Mouse (Mus musculus) cerebellum, adult (tissue): Measurements from ENCODE around the gene Lgals4.
A peak's percentile ranks its signal among the peaks of the same experiment; 100 is the strongest.

ENCODE experiments used
- ATAC-seq: cut with Nextera tagmentation; 2 replicates; pipeline ENCODE4 v1.9.2; 2017; ENCODE audit warnings: mild to moderate bottlenecking, moderate library complexity, mixed read lengths; ENCODE audit not compliant: insufficient number of reproducible peaks, low FRiP score, low TSS enrichment

Gene Lgals4

DNA sequence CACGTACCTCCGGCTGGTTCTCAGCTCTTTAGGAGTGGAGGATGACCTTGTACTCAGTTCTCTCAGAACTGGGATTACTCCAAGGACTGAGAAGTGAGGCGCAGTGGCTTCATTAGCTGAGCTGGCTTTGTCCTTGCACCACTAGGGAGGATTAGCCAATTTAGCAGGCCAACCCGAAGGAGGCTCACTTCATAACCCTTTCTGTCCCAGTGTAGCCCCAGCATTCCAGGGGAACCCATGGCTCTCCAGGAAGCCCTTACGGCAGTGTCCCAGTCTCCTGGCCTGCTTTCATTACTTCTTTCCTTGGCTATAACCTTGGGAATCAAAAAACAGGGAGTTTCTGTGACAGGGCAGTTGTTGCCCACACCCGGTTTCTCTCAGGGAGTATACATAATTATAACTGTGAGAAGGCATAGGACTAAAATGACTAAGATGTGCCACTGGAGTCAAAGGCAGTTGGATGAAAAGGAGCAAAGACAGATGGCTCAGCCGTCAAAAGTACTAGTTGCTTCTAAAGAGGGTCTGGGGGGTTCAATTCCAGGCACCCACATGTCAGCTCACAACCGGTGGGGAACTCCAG, 25.9 kb upstream of the Lgals4 start:
- no peak for ATAC-seq

DNA sequence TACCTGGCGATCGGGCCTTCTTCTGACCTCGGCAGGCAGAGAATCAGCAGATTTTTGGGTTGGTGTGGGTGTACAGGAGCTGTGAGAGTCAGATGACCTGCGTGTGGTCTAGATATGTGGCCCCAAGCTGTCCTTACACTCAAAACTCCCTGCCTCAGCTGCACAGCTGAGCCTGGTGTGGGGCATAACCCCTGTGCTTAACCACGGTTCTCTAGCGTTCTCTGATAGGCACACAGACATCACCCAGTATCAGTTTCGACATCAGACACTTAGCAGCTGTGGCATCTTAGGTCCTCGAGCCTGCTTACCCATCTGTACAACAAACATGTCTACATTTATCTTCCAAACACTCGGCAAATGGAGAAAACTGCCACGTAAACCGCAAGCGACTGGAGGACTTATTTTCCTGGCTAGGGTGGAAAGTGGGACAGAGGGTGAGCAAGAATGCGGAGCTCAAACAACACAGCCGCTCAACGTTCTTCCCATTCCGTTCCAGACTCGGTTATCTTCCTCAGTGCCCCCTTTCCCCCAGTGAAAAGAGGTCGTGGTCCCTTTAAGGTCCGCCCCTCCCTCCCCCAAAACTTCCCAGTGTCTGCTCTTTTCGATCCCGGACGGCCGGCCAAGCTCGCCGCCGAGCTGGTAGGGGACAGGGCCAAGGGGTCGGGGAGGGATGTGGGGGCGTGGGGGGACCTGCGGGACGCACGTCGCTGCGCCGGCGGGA, 25.3 kb upstream of the Lgals4 start, which contains the start of gene Hnrnpl:
TSS of gene Hnrnpl (plus strand) at position 321 of the 721 bp plus-strand sequence.
- no peak for ATAC-seq

DNA sequence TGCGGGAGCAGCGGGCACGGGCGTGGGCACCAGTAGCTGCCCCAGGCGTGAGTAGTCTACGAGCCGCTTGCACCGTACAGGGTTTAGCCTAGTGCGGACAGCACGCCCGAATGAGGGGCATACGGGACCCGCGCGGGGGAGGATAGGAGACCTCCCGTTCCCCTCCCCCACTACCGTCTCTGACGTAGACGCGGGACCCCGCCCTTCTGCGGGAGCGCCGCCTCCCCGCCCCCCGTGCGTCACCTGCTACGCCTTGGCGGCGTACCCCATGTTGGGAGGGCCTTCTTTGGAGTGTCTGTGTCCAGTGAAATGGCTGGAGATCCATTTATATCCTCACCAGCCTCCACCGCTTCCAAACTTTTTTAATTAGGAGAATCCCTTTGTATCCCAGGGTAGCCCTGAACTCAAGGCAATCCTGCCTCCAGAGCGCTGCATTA, 24.7 kb upstream of the Lgals4 start:
- peak; percentile 38; the same call in 1 of the 2 replicates for ATAC-seq

DNA sequence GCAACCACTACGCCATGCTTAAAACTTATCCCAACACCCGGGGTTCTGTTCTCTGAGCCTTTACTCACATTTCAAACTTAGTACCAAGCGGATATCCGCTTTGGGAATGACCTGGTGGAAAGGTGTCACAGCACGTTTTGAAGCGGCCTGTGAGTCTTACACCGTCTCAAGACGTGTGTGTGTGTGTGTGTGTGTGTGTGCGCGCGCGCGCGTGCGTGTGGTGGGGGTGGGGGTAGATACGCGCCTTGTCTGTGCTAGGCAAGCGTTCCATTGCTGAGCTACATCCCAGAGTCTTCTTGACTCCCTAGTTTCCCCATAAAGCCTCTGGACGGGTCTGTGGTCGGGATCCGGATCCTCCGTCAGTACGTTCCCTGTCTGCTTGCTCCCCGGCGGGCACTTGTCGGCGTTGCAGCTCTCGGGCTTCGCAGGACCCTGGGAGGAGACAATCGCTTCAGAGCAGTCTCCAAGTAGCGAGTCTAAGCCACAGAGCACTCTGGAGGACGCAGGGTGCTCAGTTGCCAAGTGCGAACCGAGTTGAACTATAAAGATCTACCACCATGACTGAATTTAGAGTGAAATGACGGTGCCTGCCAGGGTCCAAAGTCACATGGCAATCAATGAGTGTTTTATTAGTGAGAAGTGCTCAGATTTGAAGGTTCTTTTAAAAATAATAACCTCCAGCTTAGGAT, 24.1 kb upstream of the Lgals4 start:
- no peak for ATAC-seq

DNA sequence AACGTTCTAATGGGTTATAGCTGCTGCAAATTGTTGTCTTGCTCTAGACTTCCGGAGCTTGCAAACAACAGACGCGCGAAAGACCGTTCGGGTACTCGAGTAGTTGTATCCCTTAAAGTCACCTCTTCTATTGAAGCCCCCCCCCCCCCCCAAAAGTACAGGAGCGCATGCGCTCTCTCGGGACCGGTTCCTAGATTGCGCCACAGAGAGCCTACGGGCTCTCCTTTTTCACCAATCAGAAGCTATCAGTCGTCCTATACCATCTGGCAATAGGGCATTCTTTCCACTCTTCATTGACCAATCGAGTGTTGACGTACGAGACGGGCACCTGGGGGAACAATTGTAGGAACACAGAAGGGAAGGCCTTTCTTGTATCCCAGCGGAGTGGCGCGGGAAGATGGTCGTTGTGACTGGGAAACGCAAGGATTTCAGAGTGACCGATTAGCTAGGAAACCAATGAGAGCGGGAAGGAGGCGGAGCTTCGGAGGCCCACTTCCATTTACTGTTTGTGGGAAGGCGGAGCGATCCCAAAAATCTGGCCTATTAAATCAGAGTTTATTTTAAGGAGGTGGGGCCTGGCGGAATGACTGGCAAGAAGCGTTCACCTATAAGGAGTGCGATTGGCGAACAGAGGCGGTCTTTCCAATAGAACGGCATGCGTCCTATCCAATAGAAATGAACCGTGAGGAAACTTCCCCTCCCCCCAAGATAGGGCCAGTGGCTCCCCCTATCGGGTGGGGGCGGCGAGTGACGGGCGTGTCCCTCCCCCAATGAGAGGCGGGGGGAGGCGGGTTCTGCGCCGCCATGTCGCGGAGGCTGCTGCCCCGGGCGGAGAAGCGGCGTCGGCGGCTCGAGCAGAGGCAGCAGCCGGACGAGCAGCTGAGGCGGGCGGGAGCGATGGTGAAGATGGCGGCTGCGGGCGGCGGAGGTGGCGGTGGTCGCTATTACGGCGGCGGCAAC, 23.3 kb upstream of the Lgals4 start:
- peak; percentile 85 for ATAC-seq

DNA sequence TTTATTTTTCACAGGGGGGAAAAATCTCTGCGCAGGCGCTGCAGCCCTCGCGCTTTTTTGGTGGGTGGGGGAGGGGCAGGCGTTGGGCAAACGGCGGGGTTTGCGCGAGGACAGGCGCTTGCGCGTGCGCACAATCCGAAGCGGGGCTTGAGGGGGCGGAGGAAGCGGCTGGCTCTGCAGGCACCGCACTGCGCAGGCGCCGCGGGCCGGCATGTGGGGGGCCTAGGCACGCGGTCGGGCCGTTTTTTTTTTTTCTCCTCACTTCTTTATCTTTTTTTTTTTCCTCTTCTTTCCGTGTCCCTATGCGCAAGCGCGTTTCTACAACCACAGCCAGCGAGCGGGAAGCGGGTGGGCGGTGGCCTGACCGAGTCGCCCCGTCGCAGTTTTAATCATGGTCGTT, 22.4 kb upstream of the Lgals4 start:
- no peak for ATAC-seq

DNA sequence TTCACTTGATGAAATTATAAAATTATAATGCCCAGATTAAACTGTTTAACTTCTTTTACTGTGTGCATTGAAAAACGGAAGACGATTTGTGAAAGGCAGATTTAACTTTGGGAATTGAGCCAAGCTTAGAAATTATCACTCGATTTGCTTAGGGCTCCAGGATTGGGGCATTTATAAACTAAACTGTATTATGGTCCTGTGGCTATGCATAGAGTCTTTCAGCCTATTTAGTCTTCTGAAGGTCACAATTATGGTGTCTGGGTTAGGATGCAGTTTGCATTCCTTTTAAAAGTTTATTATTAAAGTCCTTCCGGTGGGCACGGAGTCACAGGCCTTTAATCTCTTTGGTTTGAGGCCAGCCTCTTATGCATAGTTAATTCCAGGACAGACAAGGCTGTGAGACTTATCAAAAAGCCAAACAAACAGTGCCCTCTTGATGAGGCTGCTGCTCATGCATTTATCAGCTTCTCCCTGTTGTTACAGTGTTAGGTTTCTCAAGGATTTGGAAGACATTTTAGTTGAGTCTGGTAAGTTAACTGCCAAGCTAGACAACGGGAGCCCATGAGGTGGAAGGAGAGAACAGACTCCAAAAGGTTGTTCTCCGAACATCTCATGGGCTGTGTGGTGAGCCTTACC, 21.9 kb upstream of the Lgals4 start:
- ATAC-seq, result no peak

DNA sequence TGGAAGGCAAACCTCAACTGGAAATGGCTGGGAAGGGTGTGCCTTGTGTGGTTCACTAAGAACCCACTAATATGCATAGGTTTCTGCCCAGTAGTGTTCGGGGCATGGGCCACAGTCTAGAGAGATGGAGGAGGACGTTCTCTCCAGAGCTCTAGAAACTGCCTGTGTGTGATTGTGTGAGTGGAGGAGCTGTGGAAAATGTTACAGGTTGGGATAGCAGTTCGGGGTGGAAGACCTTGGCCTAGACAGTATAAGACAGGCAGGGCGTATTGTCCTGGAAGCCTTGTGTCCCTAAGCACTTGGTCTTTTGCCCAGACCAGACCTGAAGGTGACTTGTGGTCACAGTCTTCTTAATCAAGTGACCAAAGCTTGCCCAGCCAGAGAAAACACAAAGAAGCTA, 21.2 kb upstream of the Lgals4 start:
- no peak for ATAC-seq

DNA sequence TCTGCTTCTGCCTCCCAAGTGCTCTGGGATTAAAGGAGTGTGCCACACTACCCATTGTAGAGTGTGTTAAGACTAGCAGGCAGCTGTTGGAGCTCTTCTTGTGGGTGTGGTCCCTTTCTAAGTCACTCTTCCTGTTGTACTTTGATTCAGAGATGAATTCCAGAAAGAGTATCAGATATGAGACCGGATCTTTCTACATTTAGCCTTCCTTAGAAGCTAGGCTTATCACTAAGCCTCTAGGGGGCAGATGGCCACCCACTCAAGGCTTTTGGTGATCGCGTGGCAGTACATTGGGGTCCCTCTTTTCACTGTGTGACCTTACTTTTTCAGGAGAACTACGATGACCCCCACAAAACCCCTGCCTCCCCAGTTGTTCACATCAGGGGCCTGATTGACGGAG, 20.7 kb upstream of the Lgals4 start:
- no peak for ATAC-seq

DNA sequence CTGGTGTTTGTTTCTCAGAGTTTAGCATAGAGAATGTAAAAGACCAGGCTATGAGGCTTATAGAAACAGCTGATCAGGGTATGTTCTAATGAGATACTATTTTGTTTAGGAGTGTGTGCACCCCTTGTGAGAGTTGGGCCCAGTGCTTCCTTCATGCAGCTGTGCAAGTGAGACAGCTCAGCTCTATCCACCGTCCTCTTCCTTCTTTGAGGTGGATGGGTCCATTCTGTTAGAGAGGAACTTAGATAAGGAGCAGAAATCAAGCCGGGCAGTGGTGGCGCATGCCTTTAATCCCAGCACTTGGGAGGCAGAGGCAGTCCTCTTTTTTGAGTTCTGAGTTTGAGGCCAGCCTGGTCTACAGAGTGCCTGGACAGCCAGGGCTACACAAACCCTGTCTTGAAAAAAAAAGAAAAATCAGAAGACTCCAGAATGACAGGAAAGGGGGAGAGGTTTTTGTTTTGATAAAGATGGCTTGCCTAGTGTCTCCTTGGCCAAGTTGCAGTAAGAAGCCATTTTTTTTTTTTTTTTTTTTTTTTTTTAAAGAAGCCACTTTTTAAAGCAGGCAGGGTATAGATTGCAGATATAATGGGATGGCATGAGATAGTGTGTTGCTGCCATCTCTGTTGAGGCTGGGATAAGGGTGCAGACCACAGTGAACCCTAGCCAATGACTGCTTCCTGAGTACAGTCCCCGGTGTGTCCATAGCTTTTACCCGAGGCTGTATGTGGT, 19.2 kb upstream of the Lgals4 start:
- no peak for ATAC-seq

DNA sequence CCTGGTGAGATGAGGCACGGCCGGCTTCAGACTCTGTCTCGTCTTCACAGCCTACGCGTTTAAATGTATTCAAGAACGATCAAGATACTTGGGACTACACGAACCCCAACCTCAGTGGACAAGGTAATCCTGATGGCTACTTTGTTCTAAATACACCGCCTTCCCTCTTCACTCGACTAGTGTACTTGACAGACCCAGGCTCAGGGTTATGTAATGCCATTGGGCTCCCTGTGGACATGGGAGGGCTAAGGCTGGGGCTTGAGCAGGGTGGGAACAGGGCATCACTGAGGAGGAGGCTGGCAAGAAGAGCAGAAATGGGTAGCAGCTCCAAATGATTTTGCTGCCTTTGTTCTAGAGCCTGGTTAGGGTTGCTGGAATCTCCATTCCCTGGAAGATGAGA, 18.4 kb upstream of the Lgals4 start:
- no peak for ATAC-seq

DNA sequence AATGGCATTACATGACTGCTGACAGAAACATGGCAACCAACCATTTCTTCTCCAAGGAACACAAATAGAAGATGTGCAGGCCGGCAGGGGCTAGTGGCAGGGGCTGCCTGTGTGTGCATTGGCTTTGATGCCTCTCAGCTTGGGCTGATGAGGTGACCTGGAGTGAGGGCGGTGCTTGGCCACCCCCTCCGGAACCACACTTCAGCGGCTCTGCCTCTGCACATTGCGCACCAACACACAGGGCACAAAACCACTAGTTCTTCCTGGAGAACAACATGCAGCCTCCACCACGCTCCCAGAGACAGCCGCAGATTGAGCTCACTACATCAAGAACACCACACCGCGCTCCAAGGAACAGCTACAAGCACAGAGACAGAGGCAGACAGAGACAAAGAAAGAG, 17.5 kb upstream of the Lgals4 start:
- ATAC-seq, result no peak

DNA sequence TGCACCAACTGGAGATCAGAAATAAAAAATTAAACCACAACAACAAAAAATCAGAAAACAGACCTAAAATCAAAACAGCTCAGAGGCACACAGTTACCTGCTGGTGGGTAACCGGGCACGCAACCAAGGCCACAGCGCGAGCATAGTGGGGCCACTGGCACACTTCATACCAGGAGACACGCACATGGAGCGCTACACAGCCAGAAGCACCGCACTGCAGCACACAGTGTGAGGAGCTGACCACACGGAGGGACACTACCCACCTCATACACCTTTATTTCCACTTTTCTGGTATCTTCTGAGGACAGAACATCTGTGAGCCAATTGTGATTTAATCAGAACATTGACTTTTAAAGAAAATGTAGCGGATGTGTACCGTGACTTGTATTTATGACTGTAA, 16.7 kb upstream of the Lgals4 start:
- no peak for ATAC-seq

DNA sequence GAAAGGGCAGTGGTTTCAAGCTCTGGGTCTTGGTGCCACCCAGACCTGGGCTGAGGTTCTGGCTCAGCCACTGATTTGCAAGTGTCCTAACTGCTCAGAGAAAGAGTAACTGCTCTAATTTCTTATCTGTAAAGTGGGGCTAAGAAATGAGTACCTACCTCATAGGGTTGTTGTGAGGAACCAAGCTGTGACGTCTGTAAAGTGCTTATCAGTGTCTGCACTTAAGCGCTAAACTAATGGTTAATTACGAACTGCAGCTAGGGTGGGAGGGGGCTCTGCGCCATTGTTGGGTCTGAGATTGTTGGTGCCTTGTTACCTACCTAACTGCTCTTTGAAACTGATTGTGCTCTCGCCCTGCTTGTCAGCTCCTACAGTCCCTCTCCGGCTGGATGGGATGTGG, 16.1 kb upstream of the Lgals4 start:
- ATAC-seq, result no peak

DNA sequence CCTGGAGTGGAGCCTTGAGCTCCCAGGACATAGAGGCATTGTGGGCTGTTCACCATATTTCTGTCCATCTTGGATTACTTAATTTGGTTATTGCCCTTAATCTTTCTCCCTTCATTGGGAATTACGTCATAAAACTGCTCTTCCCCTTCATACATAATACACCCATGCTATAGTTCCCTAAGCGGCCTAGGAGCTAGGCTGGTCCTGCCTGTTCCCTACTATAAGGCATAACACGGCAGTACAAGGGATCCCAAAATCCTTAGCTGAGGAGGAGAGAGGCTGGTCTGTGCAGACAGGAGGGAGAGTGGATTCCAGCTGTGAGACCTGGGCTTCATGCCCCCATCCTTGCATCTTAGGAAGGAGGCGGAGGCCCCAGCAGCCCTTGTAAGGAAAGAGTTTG, 15.7 kb upstream of the Lgals4 start:
- ATAC-seq, result no peak

DNA sequence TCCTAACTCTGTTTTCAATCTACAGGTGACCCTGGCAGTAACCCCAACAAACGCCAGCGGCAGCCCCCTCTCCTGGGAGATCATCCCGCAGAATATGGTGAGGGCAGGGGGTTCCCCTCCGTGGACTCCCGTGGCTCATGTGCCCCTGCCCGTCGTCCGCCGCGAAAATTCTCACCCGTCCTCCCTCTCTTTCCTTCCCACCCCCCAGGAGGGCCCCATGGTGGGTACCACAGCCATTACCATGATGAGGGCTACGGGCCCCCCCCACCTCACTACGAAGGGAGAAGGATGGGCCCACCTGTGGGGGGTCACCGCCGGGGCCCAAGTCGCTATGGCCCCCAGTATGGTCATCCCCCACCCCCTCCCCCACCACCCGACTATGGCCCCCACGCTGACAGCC, 15.2 kb upstream of the Lgals4 start:
- no peak for ATAC-seq

DNA sequence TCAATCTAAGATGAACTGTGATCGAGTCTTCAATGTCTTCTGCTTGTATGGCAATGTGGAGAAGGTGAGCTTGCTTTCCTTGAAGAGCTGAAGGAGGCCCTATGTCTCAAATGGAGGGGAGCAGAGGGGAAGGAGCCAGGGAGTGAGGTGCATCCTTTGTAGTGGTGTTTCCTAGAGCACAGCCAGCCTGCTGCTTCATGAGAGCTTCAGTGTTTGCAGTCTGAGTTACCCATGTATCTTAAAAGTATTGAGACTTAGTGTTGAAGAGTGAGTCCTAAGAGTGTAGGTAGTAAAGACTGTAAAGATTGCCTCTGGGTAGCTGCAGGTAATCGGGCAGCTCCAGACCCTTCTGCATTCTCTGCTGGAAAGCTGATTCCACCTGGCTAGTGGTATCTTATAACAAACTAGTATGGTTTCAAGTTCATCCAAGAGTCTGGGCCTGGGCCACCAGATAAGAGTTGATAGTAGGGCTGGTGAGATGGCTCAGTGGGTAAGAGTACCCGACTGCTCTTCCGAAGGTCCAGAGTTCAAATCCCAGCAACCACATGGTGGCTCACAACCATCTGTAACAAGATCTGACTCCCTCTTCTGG, 14.7 kb upstream of the Lgals4 start:
- ATAC-seq, result no peak

DNA sequence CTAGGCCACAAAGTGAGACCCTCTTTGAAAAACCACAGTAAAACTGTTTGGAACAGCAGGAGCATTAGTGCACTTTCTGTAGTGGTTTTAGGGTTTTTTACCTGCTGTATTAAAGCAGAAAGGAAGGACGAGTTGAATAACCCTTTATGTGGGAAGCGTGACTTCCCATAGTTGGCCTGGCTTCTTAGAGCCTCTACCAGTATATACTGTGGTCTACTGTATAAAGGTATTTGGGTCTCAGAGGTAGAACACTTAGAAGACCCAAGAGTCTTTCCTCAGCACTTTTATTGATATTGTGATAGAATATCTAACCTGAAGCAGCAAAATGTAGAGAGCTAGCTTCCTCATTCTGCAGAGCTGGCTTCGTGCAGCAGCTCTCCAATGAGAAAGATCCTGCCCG, 14.1 kb upstream of the Lgals4 start:
- no peak for ATAC-seq
